Mouse (Mus musculus) forebrain, postnatal 0 days (tissue): ENCODE measurements around the gene Fads1. TPM values are rescaled to one million over a fixed set of nuclear protein-coding genes. Genes with fewer than 3 reads are reported as not detected.

Source experiments
- ATAC-seq: fragments of 200-750 bp; cut with Nextera tagmentation; 2 replicates; pipeline ENCODE4 v1.8.0; 2017; ENCODE audit warnings: mild to moderate bottlenecking, moderate library complexity
- DNase-seq: peaks from one replicate; pipeline ENCODE4 v3.0.0-alpha.2; 2015
- H3K27ac ChIP-seq: fragments of 300-500 bp; sonication (generic); 2 replicates; pipeline ENCODE4 v1.5.1; 2014; ENCODE audit warnings: low read depth, mild to moderate bottlenecking, antibody characterized with exemption, low read length, moderate library complexity, mixed read lengths
- H3K27me3 ChIP-seq: fragments of 300-500 bp; sonication (generic); 2 replicates; pipeline ENCODE4 v1.6.1; 2014; ENCODE audit warnings: mild to moderate bottlenecking, low read length, mixed read lengths; ENCODE audit not compliant: insufficient read depth
- H3K36me3 ChIP-seq: fragments of 300-500 bp; sonication (generic); 2 replicates; pipeline ENCODE4 v1.6.1; 2014; ENCODE audit warnings: mild to moderate bottlenecking, moderate library complexity; ENCODE audit not compliant: insufficient read depth
- H3K4me1 ChIP-seq: fragments of 300-500 bp; sonication (generic); 2 replicates; pipeline ENCODE4 v1.6.1; 2014; ENCODE audit warnings: antibody characterized with exemption; ENCODE audit not compliant: insufficient read depth
- H3K4me2 ChIP-seq: fragments of 300-500 bp; sonication (generic); 2 replicates; pipeline ENCODE4 v1.6.1; 2014; ENCODE audit warnings: low read depth, mild to moderate bottlenecking, moderate library complexity
- H3K4me3 ChIP-seq: fragments of 300-500 bp; sonication (generic); 2 replicates; pipeline ENCODE4 v1.5.1; 2014; ENCODE audit warnings: low read depth, low read length, mixed read lengths
- H3K9ac ChIP-seq: fragments of 300-500 bp; sonication (generic); 2 replicates; pipeline ENCODE4 v1.6.1; 2014; ENCODE audit warnings: mild to moderate bottlenecking
- H3K9me3 ChIP-seq: fragments of 300-500 bp; sonication (generic); 2 replicates; pipeline ENCODE4 v1.6.1; 2016; ENCODE audit warnings: low read length
- CTCF ChIP-seq: sonication (generic); IDR thresholded peaks from 2 replicates; pipeline ENCODE4 v1.5.1; 2016; ENCODE audit warnings: antibody characterized with exemption, control low read depth, low read depth
- WGBS: fragments of 180-500 bp; shearing (Covaris S2); extraction: QIAGEN DNeasy Blood & Tissue Kit; methylation state at CpG from one replicate; pipeline ENCODE4 v1.1.7; 2014; 5-methylcytosine and 5-hydroxymethylcytosine counted together
- polyA plus RNA-seq: library from polyadenylated mRNA; unstranded; fragments of >200 nt; fragmentation: Nextera tagmentation; extraction: Ambion mirVana; gene quantifications from 2 replicates; pipeline ENCODE4 v1.2.1, GENCODE M21; 2015
- total RNA-seq: library from RNA; depleted of rRNA; stranded (reverse); fragments of >200 nt; gene quantifications from 2 replicates; pipeline ENCODE4 v1.2.3, GENCODE M21; 2014

Fads1 gene
- total and polyA plus RNA-seq, 2 experiments from 2014 or later: 153 to 176 TPM

- no peaks in the 10 kb centered on the region for H3K9me3 ChIP-seq
- WGBS: 14% methylated on average over 1 of the region's 1 CpGs
- H3K4me3 ChIP-seq: no peak overlapping the region
- no peak for TF ChIP-seq CTCF
- H3K4me2 ChIP-seq: no peak overlapping the region
- no peaks in the 10 kb centered on the region for H3K36me3 ChIP-seq
- no peak for DNase-seq
- H3K9ac ChIP-seq: no peak overlapping the region
- H3K27ac ChIP-seq: no peak overlapping the region
- no peak for ATAC-seq
- no peaks in the 10 kb centered on the region for H3K27me3 ChIP-seq
- no peaks in the 10 kb centered on the region for H3K4me1 ChIP-seq
Observed at GRCm38 (mm10) chr19:10170466-10170865, 12.2 kb upstream of the Fads1 start.

GRCm38 (mm10) chr19:10171359-10171758, 11.3 kb upstream of the Fads1 start:
- DNase-seq: no peak
- TF ChIP-seq CTCF: no peak
- Histone ChIP-seq H3K9ac (no peak overlapping the region), H3K4me1 (no peaks in the 10 kb centered on the region), H3K36me3 (no peaks in the 10 kb centered on the region), H3K27ac (no peak overlapping the region), H3K4me2 (no peak overlapping the region), H3K4me3 (no peak overlapping the region), H3K27me3 (no peaks in the 10 kb centered on the region), H3K9me3 (no peaks in the 10 kb centered on the region)
- WGBS: 74% methylated on average over 7 of the region's 7 CpGs
- ATAC-seq: no peak

- H3K4me3 ChIP-seq: no peak overlapping the region
- no peaks in the 10 kb centered on the region for H3K27me3 ChIP-seq
- no peak overlapping the region for H3K9ac ChIP-seq
- H3K36me3 ChIP-seq: no peaks in the 10 kb centered on the region
- H3K9me3 ChIP-seq: no peaks in the 10 kb centered on the region
- TF ChIP-seq CTCF: no peak
- H3K27ac ChIP-seq: no peak overlapping the region
- H3K4me1 ChIP-seq: no peaks in the 10 kb centered on the region
- no peak overlapping the region for H3K4me2 ChIP-seq
- no peak for ATAC-seq
- no peak for DNase-seq
Observed at GRCm38 (mm10) chr19:10171846-10172245, 10.8 kb upstream of the Fads1 start.

- DNase-seq: no peak
- TF ChIP-seq CTCF: no peak
- WGBS: 88% methylated on average over 5 of the region's 5 CpGs
Observed at GRCm38 (mm10) chr19:10173116-10173718, 9.5 kb upstream of the Fads1 start.

GRCm38 (mm10) chr19:10173844-10174539, 8.7 kb upstream of the Fads1 start:
- no peak for ATAC-seq
- Histone ChIP-seq H3K4me2 (no peak overlapping the region), H3K27me3 (no peaks in the 10 kb centered on the region), H3K9me3 (no peaks in the 10 kb centered on the region), H3K4me3 (no peak overlapping the region), H3K9ac (no peak overlapping the region), H3K36me3 (no peaks in the 10 kb centered on the region), H3K27ac (no peak overlapping the region), H3K4me1 (no peaks in the 10 kb centered on the region)
- TF ChIP-seq CTCF: no peak
- no peak for DNase-seq
- 92% methylated on average over 7 of the region's 7 CpGs for WGBS

More at GRCm38 (mm10) chr19:10173116-10173718, 9.5 kb upstream of the Fads1 start:
- H3K36me3 ChIP-seq: no peaks in the 10 kb centered on the region
- H3K9me3 ChIP-seq: no peaks in the 10 kb centered on the region
- no peak overlapping the region for H3K4me2 ChIP-seq
- no peak overlapping the region for H3K27ac ChIP-seq
- ATAC-seq: no peak
- no peaks in the 10 kb centered on the region for H3K27me3 ChIP-seq
- no peak overlapping the region for H3K4me3 ChIP-seq
- H3K9ac ChIP-seq: no peak overlapping the region
- no peaks in the 10 kb centered on the region for H3K4me1 ChIP-seq

- ATAC-seq: no peak
- Histone ChIP-seq H3K27me3 (no peaks in the 10 kb centered on the region), H3K9ac (no peak overlapping the region), H3K27ac (no peak overlapping the region), H3K9me3 (no peaks in the 10 kb centered on the region), H3K4me3 (no peak overlapping the region), H3K4me1 (no peaks in the 10 kb centered on the region), H3K4me2 (no peak overlapping the region), H3K36me3 (no peaks in the 10 kb centered on the region)
- DNase-seq: no peak
- 81% methylated on average over 4 of the region's 4 CpGs for WGBS
- TF ChIP-seq CTCF: no peak
Observed at GRCm38 (mm10) chr19:10174956-10175355, 7.7 kb upstream of the Fads1 start.

GRCm38 (mm10) chr19:10176477-10176876, 6.2 kb upstream of the Fads1 start:
- Histone ChIP-seq H3K4me3 (no peak overlapping the region), H3K9me3 (no peaks in the 10 kb centered on the region), H3K4me1 (no peaks in the 10 kb centered on the region), H3K36me3 (no peaks in the 10 kb centered on the region), H3K27me3 (no peaks in the 10 kb centered on the region), H3K27ac (no peak overlapping the region), H3K4me2 (no peak overlapping the region), H3K9ac (no peak overlapping the region)
- DNase-seq: no peak
- no peak for ATAC-seq
- TF ChIP-seq CTCF: no peak
- WGBS: 76% methylated on average over 1 of the region's 1 CpGs
